Mouse (Mus musculus) midbrain, postnatal 0 days (tissue): ENCODE measurements around the gene Fam180a. TPM values are rescaled to one million over a fixed set of nuclear protein-coding genes. Genes with fewer than 3 reads are reported as not detected.

Experiments used
- ATAC-seq: fragments of 200-750 bp; cut with Nextera tagmentation; 2 replicates; pipeline ENCODE4 v1.8.0; 2017; ENCODE audit warnings: moderate number of reproducible peaks, mild to moderate bottlenecking, moderate TSS enrichment, moderate library complexity; ENCODE audit not compliant: low FRiP score
- DNase-seq: peaks from one replicate; pipeline ENCODE4 v3.0.0-alpha.2; 2015; ENCODE audit warnings: low spot score
- H3K27ac ChIP-seq: fragments of 300-500 bp; sonication (generic); 2 replicates; pipeline ENCODE4 v1.5.1; 2014; ENCODE audit warnings: low read depth, mild to moderate bottlenecking, low read length, mixed read lengths
- H3K27me3 ChIP-seq: fragments of 300-500 bp; sonication (generic); 2 replicates; pipeline ENCODE4 v1.6.1; 2014; ENCODE audit warnings: low read length, control low read depth, mixed read lengths; ENCODE audit not compliant: insufficient read depth
- H3K36me3 ChIP-seq: fragments of 300-500 bp; sonication (generic); 2 replicates; pipeline ENCODE4 v1.6.1; 2014; ENCODE audit warnings: low read length, control low read depth, mixed read lengths; ENCODE audit not compliant: insufficient read depth
- H3K4me1 ChIP-seq: fragments of 300-500 bp; sonication (generic); 2 replicates; pipeline ENCODE4 v1.6.1; 2014; ENCODE audit warnings: mild to moderate bottlenecking, control low read depth, antibody characterized with exemption, low read length, mixed read lengths; ENCODE audit not compliant: insufficient read depth
- H3K4me2 ChIP-seq: fragments of 300-500 bp; sonication (generic); 2 replicates; pipeline ENCODE4 v1.6.1; 2014; ENCODE audit warnings: low read depth, mild to moderate bottlenecking, low read length, mixed read lengths; ENCODE audit not compliant: poor library complexity, severe bottlenecking
- H3K4me3 ChIP-seq: fragments of 300-500 bp; sonication (generic); 2 replicates; pipeline ENCODE4 v1.5.1; 2014; ENCODE audit warnings: low read depth, mild to moderate bottlenecking, low read length, moderate library complexity
- H3K9ac ChIP-seq: fragments of 300-500 bp; sonication (generic); replicated peaks from 2 replicates; pipeline ENCODE4 v1.6.1; 2014; ENCODE audit warnings: mild to moderate bottlenecking, low read length, moderate library complexity, mixed read lengths; ENCODE audit not compliant: poor library complexity, severe bottlenecking
- H3K9me3 ChIP-seq: fragments of 300-500 bp; sonication (generic); 2 replicates; pipeline ENCODE4 v1.6.1; 2016; ENCODE audit warnings: low read length, control low read depth
- CTCF ChIP-seq: IDR thresholded peaks from 2 replicates; pipeline ENCODE4 v1.5.1; 2016; ENCODE audit warnings: antibody characterized with exemption, mild to moderate bottlenecking
- WGBS: fragments of 180-500 bp; shearing (Covaris S2); extraction: QIAGEN DNeasy Blood & Tissue Kit; methylation state at CpG from one replicate; pipeline ENCODE4 v1.1.7; 2014; 5-methylcytosine and 5-hydroxymethylcytosine counted together
- polyA plus RNA-seq: library from polyadenylated mRNA; unstranded; fragments of >200 nt; fragmentation: Nextera tagmentation; extraction: Ambion mirVana; gene quantifications from 2 replicates; pipeline ENCODE4 v1.2.1, GENCODE M21; 2015
- total RNA-seq: library from RNA; depleted of rRNA; stranded (reverse); fragments of >200 nt; gene quantifications from 2 replicates; pipeline ENCODE4 v1.2.3, GENCODE M21; 2014

Gene Fam180a
- total and polyA plus RNA-seq, 2 experiments from 2014 or later = 4.6 to 7.3 TPM

DNA sequence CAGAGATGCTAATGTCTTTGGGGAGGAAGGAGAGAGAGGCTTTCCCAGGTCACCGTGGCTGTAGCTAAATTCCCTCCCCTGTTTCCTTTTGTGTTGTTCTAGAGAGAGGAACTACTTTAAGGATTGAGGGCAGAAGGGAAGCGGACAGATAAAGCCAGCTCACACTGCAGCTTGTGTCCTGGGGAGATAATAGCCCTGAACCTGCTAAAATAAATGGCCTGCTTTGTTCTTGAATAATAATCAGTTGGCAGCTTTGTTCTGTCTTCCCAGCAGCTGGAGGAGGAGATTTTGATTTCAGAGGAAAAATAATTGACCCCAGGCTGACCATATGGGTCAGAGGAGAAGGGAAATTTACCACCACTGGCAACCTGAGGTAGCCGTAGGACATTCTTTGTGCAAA is 12.7 kb upstream of the Fam180a start:
- ATAC-seq = no peak

DNA sequence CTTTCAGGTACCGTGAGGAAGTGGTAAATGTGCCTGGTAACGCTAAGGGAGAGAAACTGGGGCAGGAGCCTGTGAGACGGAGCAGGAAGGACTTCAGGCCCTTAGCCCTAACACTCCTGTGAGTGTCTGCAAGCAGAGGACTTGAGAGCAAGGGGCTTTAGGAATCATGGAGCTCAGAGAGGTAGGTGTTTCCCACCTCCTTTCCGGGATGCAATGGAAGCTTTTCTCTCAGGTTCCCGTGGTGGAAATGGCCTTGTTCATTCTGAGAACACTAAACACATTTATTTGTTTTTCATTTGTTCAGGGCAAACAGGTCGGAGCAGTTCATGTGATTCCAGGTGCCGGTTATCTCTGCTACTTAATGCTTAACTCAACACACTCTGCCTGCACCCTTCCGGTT is 11.9 kb upstream of the Fam180a start:
- ATAC-seq (no peak), DNase-seq (no peak)
- Histone ChIP-seq H3K9ac (no peak overlapping the region), H3K4me2 (no peak overlapping the region), H3K4me3 (no peak overlapping the region), H3K36me3 (no peaks in the 10 kb centered on the region), H3K27me3 (no peaks in the 10 kb centered on the region), H3K4me1 (no peaks in the 10 kb centered on the region), H3K27ac (no peak overlapping the region), H3K9me3 (no peaks in the 10 kb centered on the region)
- WGBS = 82% methylated on average over 8 of the region's 8 CpGs
- TF ChIP-seq CTCF = no peak

More for the DNA sequence above, 12.7 kb upstream of the Fam180a start:
- H3K4me3 ChIP-seq = no peak overlapping the region
- no peak overlapping the region for H3K4me2 ChIP-seq
- H3K27ac ChIP-seq = no peak overlapping the region
- no peak for DNase-seq
- no peak overlapping the region for H3K9ac ChIP-seq
- H3K4me1 ChIP-seq = no peaks in the 10 kb centered on the region
- H3K36me3 ChIP-seq = no peaks in the 10 kb centered on the region
- 12% methylated on average over 3 of the region's 3 CpGs for WGBS
- H3K9me3 ChIP-seq = no peaks in the 10 kb centered on the region
- no peak for TF ChIP-seq CTCF
- H3K27me3 ChIP-seq = no peaks in the 10 kb centered on the region

DNA sequence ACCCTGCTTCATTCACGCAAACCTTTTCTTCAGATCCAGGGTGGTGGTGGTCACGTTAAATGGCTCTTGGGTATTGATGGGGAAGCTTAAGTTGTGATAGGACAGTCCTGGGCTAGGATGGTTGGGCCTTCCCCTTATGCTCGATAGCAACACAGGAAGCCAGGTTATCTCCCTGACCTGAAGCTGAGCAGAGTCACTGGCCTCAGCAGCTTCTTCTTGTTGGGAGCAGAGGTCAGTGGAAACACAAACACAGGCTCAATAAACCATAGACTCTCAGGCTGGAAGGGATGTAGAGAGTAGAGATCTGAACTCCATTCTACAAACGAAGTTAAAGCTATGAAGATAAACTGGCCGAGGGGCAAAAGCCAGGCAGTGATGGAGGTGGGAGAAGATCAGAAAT is 9.5 kb upstream of the Fam180a start:
- Histone ChIP-seq H3K4me3 (no peak overlapping the region), H3K27ac (no peak overlapping the region), H3K36me3 (no peaks in the 10 kb centered on the region), H3K27me3 (no peaks in the 10 kb centered on the region), H3K9ac (no peak overlapping the region), H3K4me2 (no peak overlapping the region), H3K9me3 (no peaks in the 10 kb centered on the region), H3K4me1 (no peaks in the 10 kb centered on the region)
- no peak for TF ChIP-seq CTCF
- 88% methylated on average over 5 of the region's 5 CpGs for WGBS
- no peak for ATAC-seq
- DNase-seq = no peak

DNA sequence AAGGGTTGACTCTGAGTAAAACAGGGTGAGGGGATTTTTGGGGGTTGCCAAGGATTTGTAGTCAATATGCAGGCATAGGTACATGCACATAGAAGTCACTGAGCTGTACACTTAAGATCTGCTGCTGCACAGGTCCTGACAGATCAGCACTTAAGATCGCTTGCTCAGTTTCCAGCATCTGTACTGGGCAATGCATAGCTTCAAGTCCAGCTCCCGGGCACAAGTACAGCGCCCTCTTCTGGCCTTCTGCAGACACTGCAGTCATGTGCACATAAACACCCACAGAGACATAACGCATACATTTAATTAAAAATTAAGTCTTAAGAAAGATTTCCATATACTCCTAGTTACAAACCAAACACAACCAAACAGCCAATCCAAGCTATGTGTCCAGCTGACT is 8.3 kb upstream of the Fam180a start:
- no peak for ATAC-seq
- H3K27ac ChIP-seq = no peak overlapping the region
- whole genome bisulfite sequencing = 80% methylated on average over 4 of the region's 4 CpGs
- H3K36me3 ChIP-seq = no peaks in the 10 kb centered on the region
- H3K27me3 ChIP-seq = no peaks in the 10 kb centered on the region
- TF ChIP-seq CTCF = 0 out of 2 replicates have a peak, but pooled peaks have one; percentile 23
- no peak for DNase-seq
- H3K4me2 ChIP-seq = no peak overlapping the region
- H3K4me1 ChIP-seq = no peaks in the 10 kb centered on the region
- no peak overlapping the region for H3K4me3 ChIP-seq
- no peak overlapping the region for H3K9ac ChIP-seq
- H3K9me3 ChIP-seq = no peaks in the 10 kb centered on the region

DNA sequence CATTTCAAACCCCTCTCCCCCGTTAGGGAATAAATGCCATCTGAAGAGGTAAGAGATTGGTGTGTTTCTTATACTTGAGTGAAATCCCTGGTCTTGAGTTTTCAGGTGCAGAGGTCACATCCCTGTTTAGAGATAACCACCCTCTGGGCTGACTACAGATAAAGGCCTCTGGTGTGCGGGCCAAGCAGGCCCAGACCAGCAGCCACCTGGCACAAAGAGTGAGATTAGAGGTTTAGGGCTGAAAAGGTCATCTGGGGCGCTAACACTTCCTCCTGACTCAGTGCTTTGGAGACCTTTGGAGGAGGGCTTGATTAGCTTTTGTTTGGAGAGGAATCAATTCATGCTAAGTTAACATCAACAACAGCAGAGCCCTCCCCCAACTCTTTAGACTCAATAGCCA is 7.7 kb upstream of the Fam180a start:
- Histone ChIP-seq H3K4me3 (no peak overlapping the region), H3K4me1 (no peaks in the 10 kb centered on the region), H3K9ac (no peak overlapping the region), H3K4me2 (no peak overlapping the region), H3K27me3 (no peaks in the 10 kb centered on the region), H3K27ac (no peak overlapping the region), H3K36me3 (no peaks in the 10 kb centered on the region), H3K9me3 (no peaks in the 10 kb centered on the region)
- DNase-seq (no peak), ATAC-seq (no peak)
- 39% methylated on average over 3 of the region's 3 CpGs for WGBS
- no peak for TF ChIP-seq CTCF

DNA sequence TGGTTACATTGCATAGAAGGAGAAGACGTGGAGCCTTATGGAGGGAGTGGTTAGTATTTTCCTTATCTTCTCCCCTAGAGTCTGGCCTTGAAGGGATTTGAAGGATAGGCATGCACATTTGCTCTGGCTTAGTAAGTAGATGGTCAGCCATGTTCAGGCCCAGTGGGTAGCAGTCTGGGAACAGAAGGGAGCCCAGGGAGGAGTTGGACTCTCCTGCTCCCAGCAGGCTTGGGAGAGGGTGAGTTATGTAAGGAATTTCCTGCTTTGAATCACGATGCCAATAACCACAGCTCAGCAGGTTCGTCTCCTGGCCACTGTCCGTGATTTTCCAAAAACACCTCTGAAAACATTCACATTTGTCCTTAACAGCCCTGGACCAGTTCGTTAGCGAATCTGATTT is 4.9 kb upstream of the Fam180a start:
- no peak for DNase-seq
- no peak overlapping the region for H3K4me2 ChIP-seq
- H3K27ac ChIP-seq = no peak overlapping the region
- no peak for TF ChIP-seq CTCF
- no peak overlapping the region for H3K9ac ChIP-seq
- no peaks in the 10 kb centered on the region for H3K36me3 ChIP-seq
- 66% methylated on average over 6 of the region's 6 CpGs for WGBS
- no peaks in the 10 kb centered on the region for H3K9me3 ChIP-seq
- H3K4me3 ChIP-seq = no peak overlapping the region
- no peaks in the 10 kb centered on the region for H3K4me1 ChIP-seq
- H3K27me3 ChIP-seq = no peaks in the 10 kb centered on the region
- no peak for ATAC-seq
